Mouse (Mus musculus): ENCODE measurements around the gene Vwa3b. TPM values are rescaled to one million over a fixed set of nuclear protein-coding genes. Genes with fewer than 3 reads are reported as not detected.

Gene Vwa3b
- polyA plus RNA-seq, 1 experiment from 2014 or later, result 0.50 TPM

- 3% methylated on average over 26 of the region's 26 CpGs for WGBS
- Histone ChIP-seq H3K4me2 (ENCODE audit: low read length) (peak overlapping the region; percentile 78), H3K4me3 (ENCODE audit: control insufficient read depth in 1 of 2, insufficient read depth in 1 of 2, low read depth in 1 of 2, low read length in 2 of 2) (peak overlapping the region; percentile 46 to 64), H3K27me3 (ENCODE audit: control insufficient read depth, insufficient read depth, low read length) (no peaks in the 10 kb centered on the region), H3K4me1 (ENCODE audit: control insufficient read depth in 2 of 2, insufficient read depth in 2 of 2, low read length in 2 of 2) (peaks cover 3 to 6% of the 10 kb centered on the region in 2 experiments; a peak in 3 of 4 replicates), H3K9me3 (ENCODE audit: control insufficient read depth, low read length) (no peaks in the 10 kb centered on the region), H3K36me3 (ENCODE audit: control insufficient read depth, insufficient read depth, low read length) (no peaks in the 10 kb centered on the region), H3K27ac (replicated peaks in 1 of 2; ENCODE audit: control insufficient read depth in 1 of 2, insufficient read depth in 1 of 2, low read depth in 2 of 2, low read length in 2 of 2) (no peak overlapping the region), H3K9ac (ENCODE audit: low read length) (peak overlapping the region; percentile 39)
- ATAC-seq (ENCODE audit: insufficient number of reproducible peaks, insufficient read depth, low FRiP score, low read depth), result peak; percentile 31; the same call in 1 of the 2 replicates
Observed at GRCm38 (mm10) chr1:37029154-37029907, 2.9 kb downstream of the Vwa3b start.

GRCm38 (mm10) chr1:37029942-37030341 lies 3.5 kb downstream of the Vwa3b start:
- 37% methylated on average over 5 of the region's 5 CpGs for WGBS
- H3K27ac ChIP-seq (replicated peaks in 1 of 2; ENCODE audit: control insufficient read depth in 1 of 2, insufficient read depth in 1 of 2, low read depth in 2 of 2, low read length in 2 of 2), result no peak overlapping the region
- peak overlapping the region; percentile 78 for H3K4me2 ChIP-seq (ENCODE audit: low read length)
- H3K4me1 ChIP-seq (ENCODE audit: control insufficient read depth in 2 of 2, insufficient read depth in 2 of 2, low read length in 2 of 2), result peaks cover 3 to 4% of the 10 kb centered on the region in 2 experiments; a peak in 3 of 4 replicates
- no peaks in the 10 kb centered on the region for H3K27me3 ChIP-seq (ENCODE audit: control insufficient read depth, insufficient read depth, low read length)
- no peak for ATAC-seq (ENCODE audit: insufficient number of reproducible peaks, insufficient read depth, low FRiP score, low read depth)
- H3K9ac ChIP-seq (ENCODE audit: low read length), result no peak overlapping the region
- H3K9me3 ChIP-seq (ENCODE audit: control insufficient read depth, low read length), result no peaks in the 10 kb centered on the region
- no peaks in the 10 kb centered on the region for H3K36me3 ChIP-seq (ENCODE audit: control insufficient read depth, insufficient read depth, low read length)
- H3K4me3 ChIP-seq (ENCODE audit: control insufficient read depth in 1 of 2, insufficient read depth in 1 of 2, low read depth in 1 of 2, low read length in 2 of 2), result no peak overlapping the region

DNA sequence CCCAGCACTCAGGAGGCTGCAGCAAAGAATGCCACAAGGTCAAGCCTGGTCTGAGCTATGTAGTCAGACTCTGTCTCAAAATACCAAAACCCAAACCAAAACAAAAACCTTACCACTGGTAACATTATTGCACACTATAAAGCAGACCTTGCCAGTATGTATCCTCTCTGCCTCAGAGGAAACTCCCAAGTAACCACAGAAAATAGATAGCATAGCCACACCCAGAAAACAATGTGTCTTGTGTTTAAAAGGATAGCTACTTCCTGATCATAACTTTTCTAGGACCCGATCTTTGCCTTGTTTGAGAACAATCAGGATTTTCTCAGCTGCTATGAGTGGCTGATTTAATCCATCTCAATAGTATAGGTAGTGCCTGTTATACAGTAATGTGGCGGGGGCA lies 4.3 kb downstream of the Vwa3b start:
- no peaks in the 10 kb centered on the region for H3K9me3 ChIP-seq (ENCODE audit: control insufficient read depth, low read length)
- no peak overlapping the region for H3K4me3 ChIP-seq (ENCODE audit: control insufficient read depth in 1 of 2, insufficient read depth in 1 of 2, low read depth in 1 of 2, low read length in 2 of 2)
- H3K27ac ChIP-seq (replicated peaks in 1 of 2; ENCODE audit: control insufficient read depth in 1 of 2, insufficient read depth in 1 of 2, low read depth in 2 of 2, low read length in 2 of 2), result no peak overlapping the region
- no peaks in the 10 kb centered on the region for H3K27me3 ChIP-seq (ENCODE audit: control insufficient read depth, insufficient read depth, low read length)
- no peaks in the 10 kb centered on the region for H3K36me3 ChIP-seq (ENCODE audit: control insufficient read depth, insufficient read depth, low read length)
- no peak overlapping the region for H3K4me2 ChIP-seq (ENCODE audit: low read length)
- no peak overlapping the region for H3K9ac ChIP-seq (ENCODE audit: low read length)
- WGBS, result 67% methylated on average over 2 of the region's 2 CpGs
- H3K4me1 ChIP-seq (ENCODE audit: control insufficient read depth in 2 of 2, insufficient read depth in 2 of 2, low read length in 2 of 2), result peaks cover 3% of the 10 kb centered on the region in 2 experiments; a peak in 3 of 4 replicates
- no peak for ATAC-seq (ENCODE audit: insufficient number of reproducible peaks, insufficient read depth, low FRiP score, low read depth)

DNA sequence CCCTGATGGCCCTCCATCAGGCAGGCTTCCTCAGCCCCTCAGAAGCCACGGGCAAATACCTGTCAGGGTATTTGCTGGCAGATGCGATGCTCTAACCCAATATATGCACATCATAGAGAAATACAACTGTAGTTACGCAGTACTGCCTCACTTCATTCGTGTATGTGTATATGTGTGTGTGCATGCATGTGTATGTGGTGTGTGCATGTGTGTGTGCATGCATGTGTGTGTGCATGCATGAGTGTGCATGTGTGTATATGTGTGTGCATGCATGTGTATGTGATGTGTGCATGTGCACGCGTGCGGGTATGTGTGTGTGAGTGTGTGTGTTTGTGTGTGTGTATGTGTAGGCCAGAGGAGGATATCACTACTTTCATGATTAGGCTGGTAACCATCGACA lies 9.5 kb downstream of the Vwa3b start:
- no peak for ATAC-seq (ENCODE audit: insufficient number of reproducible peaks, insufficient read depth, low FRiP score, low read depth)
- no peaks in the 10 kb centered on the region for H3K9me3 ChIP-seq (ENCODE audit: control insufficient read depth, low read length)
- 88% methylated on average over 8 of the region's 8 CpGs for WGBS
- H3K4me2 ChIP-seq (ENCODE audit: low read length), result no peak overlapping the region
- H3K27ac ChIP-seq (replicated peaks in 1 of 2; ENCODE audit: control insufficient read depth in 1 of 2, insufficient read depth in 1 of 2, low read depth in 2 of 2, low read length in 2 of 2), result no peak overlapping the region
- no peak overlapping the region for H3K9ac ChIP-seq (ENCODE audit: low read length)
- no peaks in the 10 kb centered on the region for H3K4me1 ChIP-seq (ENCODE audit: control insufficient read depth in 2 of 2, insufficient read depth in 2 of 2, low read length in 2 of 2)
- no peaks in the 10 kb centered on the region for H3K36me3 ChIP-seq (ENCODE audit: control insufficient read depth, insufficient read depth, low read length)
- no peak overlapping the region for H3K4me3 ChIP-seq (ENCODE audit: control insufficient read depth in 1 of 2, insufficient read depth in 1 of 2, low read depth in 1 of 2, low read length in 2 of 2)
- no peaks in the 10 kb centered on the region for H3K27me3 ChIP-seq (ENCODE audit: control insufficient read depth, insufficient read depth, low read length)

DNA sequence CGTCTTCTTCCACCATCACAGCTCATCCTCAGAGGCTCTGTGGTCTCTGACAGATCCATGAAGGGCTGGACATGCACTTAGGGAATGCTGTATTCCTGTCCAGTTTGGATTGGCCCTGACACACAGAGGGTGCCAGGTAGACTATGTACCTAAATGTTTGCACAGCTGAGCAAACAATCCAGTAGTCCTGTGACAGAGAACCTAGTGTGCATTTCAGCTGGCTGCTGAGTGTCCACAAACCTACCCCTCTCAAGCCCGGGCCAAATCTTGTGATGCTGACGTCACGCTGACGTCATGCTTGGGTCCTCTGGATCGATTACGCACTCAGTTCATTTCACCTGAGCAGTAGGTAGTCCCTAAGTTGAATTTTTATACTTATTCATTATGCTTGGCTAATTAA lies 14.7 kb downstream of the Vwa3b start:
- Histone ChIP-seq H3K4me1 (ENCODE audit: control insufficient read depth in 2 of 2, insufficient read depth in 2 of 2, low read length in 2 of 2) (no peaks in the 10 kb centered on the region), H3K27ac (replicated peaks in 1 of 2; ENCODE audit: control insufficient read depth in 1 of 2, insufficient read depth in 1 of 2, low read depth in 2 of 2, low read length in 2 of 2) (no peak overlapping the region), H3K9me3 (ENCODE audit: control insufficient read depth, low read length) (no peaks in the 10 kb centered on the region), H3K27me3 (ENCODE audit: control insufficient read depth, insufficient read depth, low read length) (no peaks in the 10 kb centered on the region), H3K4me3 (ENCODE audit: control insufficient read depth in 1 of 2, insufficient read depth in 1 of 2, low read depth in 1 of 2, low read length in 2 of 2) (no peak overlapping the region), H3K4me2 (ENCODE audit: low read length) (no peak overlapping the region), H3K9ac (ENCODE audit: low read length) (no peak overlapping the region), H3K36me3 (ENCODE audit: control insufficient read depth, insufficient read depth, low read length) (no peaks in the 10 kb centered on the region)
- no peak for ATAC-seq (ENCODE audit: insufficient number of reproducible peaks, insufficient read depth, low FRiP score, low read depth)
- WGBS, result 87% methylated on average over 7 of the region's 7 CpGs

DNA sequence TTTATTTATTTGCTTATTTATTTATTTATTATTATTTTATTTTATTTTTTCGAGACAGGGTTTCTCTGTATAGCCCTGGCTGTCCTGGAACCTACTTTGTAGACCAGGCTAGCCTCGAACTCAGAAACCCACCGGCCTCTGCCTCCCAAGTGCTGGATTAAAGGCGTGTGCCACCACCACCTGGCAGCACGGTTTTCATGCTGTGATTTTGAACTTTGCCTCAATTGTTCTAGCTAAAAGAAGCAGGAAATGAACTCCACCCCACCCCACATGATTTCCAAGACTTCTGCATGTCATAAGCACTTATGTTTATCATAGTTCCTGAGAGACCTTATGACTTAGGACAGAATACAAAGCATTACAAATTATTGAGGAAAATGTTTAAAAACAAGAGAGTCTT lies 15.5 kb downstream of the Vwa3b start:
- no peaks in the 10 kb centered on the region for H3K27me3 ChIP-seq (ENCODE audit: control insufficient read depth, insufficient read depth, low read length)
- H3K9me3 ChIP-seq (ENCODE audit: control insufficient read depth, low read length), result no peaks in the 10 kb centered on the region
- no peaks in the 10 kb centered on the region for H3K36me3 ChIP-seq (ENCODE audit: control insufficient read depth, insufficient read depth, low read length)
- H3K4me1 ChIP-seq (ENCODE audit: control insufficient read depth in 2 of 2, insufficient read depth in 2 of 2, low read length in 2 of 2), result no peaks in the 10 kb centered on the region
- H3K9ac ChIP-seq (ENCODE audit: low read length), result no peak overlapping the region
- ATAC-seq (ENCODE audit: insufficient number of reproducible peaks, insufficient read depth, low FRiP score, low read depth), result no peak
- H3K4me3 ChIP-seq (ENCODE audit: control insufficient read depth in 1 of 2, insufficient read depth in 1 of 2, low read depth in 1 of 2, low read length in 2 of 2), result no peak overlapping the region
- WGBS, result 77% methylated on average over 5 of the region's 5 CpGs
- H3K4me2 ChIP-seq (ENCODE audit: low read length), result no peak overlapping the region
- no peak overlapping the region for H3K27ac ChIP-seq (replicated peaks in 1 of 2; ENCODE audit: control insufficient read depth in 1 of 2, insufficient read depth in 1 of 2, low read depth in 2 of 2, low read length in 2 of 2)

DNA sequence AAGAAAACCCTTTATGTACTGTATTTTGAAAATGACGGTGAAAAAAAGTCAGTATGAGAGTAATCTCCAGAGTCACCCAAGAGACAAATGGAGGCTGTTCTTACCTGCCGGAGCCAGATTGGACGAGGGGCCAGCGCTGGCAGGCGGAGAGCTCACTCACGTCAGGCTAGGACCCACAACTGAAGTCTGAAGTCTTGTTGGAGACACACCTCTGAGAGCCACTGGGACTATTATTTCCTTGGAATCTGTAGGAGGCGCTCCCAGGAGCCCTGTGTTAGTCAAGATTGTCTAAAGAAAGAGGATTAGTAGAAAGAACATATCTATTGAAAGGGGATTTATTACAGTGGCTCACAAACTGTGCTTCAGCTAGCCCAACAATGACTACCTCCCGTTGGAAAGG lies 16.4 kb downstream of the Vwa3b start:
- no peak overlapping the region for H3K9ac ChIP-seq (ENCODE audit: low read length)
- ATAC-seq (ENCODE audit: insufficient number of reproducible peaks, insufficient read depth, low FRiP score, low read depth), result no peak
- 84% methylated on average over 8 of the region's 8 CpGs for WGBS
- H3K36me3 ChIP-seq (ENCODE audit: control insufficient read depth, insufficient read depth, low read length), result no peaks in the 10 kb centered on the region
- H3K4me1 ChIP-seq (ENCODE audit: control insufficient read depth in 2 of 2, insufficient read depth in 2 of 2, low read length in 2 of 2), result no peaks in the 10 kb centered on the region
- H3K27me3 ChIP-seq (ENCODE audit: control insufficient read depth, insufficient read depth, low read length), result no peaks in the 10 kb centered on the region
- peaks cover 2% of the 10 kb centered on the region; the same call in 1 of the 2 replicates for H3K9me3 ChIP-seq (ENCODE audit: control insufficient read depth, low read length)
- H3K27ac ChIP-seq (replicated peaks in 1 of 2; ENCODE audit: control insufficient read depth in 1 of 2, insufficient read depth in 1 of 2, low read depth in 2 of 2, low read length in 2 of 2), result no peak overlapping the region
- H3K4me2 ChIP-seq (ENCODE audit: low read length), result no peak overlapping the region
- no peak overlapping the region for H3K4me3 ChIP-seq (ENCODE audit: control insufficient read depth in 1 of 2, insufficient read depth in 1 of 2, low read depth in 1 of 2, low read length in 2 of 2)

GRCm38 (mm10) chr1:37043196-37043595 lies 16.8 kb downstream of the Vwa3b start:
- Histone ChIP-seq H3K9ac (ENCODE audit: low read length) (no peak overlapping the region), H3K27ac (replicated peaks in 1 of 2; ENCODE audit: control insufficient read depth in 1 of 2, insufficient read depth in 1 of 2, low read depth in 2 of 2, low read length in 2 of 2) (no peak overlapping the region), H3K4me3 (ENCODE audit: control insufficient read depth in 1 of 2, insufficient read depth in 1 of 2, low read depth in 1 of 2, low read length in 2 of 2) (no peak overlapping the region), H3K4me2 (ENCODE audit: low read length) (no peak overlapping the region), H3K9me3 (ENCODE audit: control insufficient read depth, low read length) (peaks cover 6% of the 10 kb centered on the region; the same call in 1 of the 2 replicates), H3K36me3 (ENCODE audit: control insufficient read depth, insufficient read depth, low read length) (no peaks in the 10 kb centered on the region), H3K27me3 (ENCODE audit: control insufficient read depth, insufficient read depth, low read length) (no peaks in the 10 kb centered on the region), H3K4me1 (ENCODE audit: control insufficient read depth in 2 of 2, insufficient read depth in 2 of 2, low read length in 2 of 2) (no peaks in the 10 kb centered on the region)
- 93% methylated on average over 3 of the region's 3 CpGs for WGBS
- ATAC-seq (ENCODE audit: insufficient number of reproducible peaks, insufficient read depth, low FRiP score, low read depth), result no peak

Measured in heart, embryonic 14.5 days (tissue).